Mouse (Mus musculus) retina, embryonic 14.5 days (tissue): Measurements from ENCODE around the gene Amtn.
"Not testable (repeated sequence)": the region's sequence is repeated elsewhere in the genome, so short reads cannot be mapped to it uniquely, and the experiment has no call there.

Source experiments
- DNase-seq: peaks from one replicate; pipeline ENCODE4 v3.0.0-alpha.2; 2015; ENCODE audit warnings: low spot score

Amtn gene

GRCm38 (mm10) chr5:88375808-88376207 lies at the start of gene Amtn:
Gene Amtn, plus strand, starts transcription at chr5:88376108.
- DNase-seq, result no peak

GRCm38 (mm10) chr5:88348533-88348932 lies 27.4 kb upstream of the Amtn start:
- not testable (repeated sequence) for DNase-seq

DNA sequence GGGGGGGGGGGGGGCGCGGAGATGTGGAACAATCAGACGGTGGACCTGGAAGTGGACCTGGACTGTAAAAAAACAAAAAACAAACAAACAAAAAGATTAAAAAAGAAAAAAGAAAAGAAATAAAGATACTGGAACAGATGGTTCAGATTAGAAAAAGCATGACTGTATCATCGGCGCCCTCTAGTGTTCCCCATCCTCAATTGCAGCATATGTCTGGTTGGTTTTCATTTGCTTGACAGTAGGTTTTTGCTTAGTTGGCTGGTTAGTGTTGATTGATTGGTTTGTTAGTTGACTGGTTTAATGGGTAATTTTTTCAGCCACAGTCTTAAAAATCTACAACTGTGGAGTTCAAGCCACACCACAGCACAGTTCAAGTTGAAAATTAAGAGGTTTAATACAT lies 11.1 kb upstream of the Amtn start:
- peak; percentile 81 for DNase-seq

- no peak for DNase-seq
These were observed 9.0 kb upstream of the Amtn start for GRCm38 (mm10) chr5:88366886-88367285.

- DNase-seq, result no peak
These were observed 5.2 kb upstream of the Amtn start for GRCm38 (mm10) chr5:88370578-88371232.

GRCm38 (mm10) chr5:88372563-88372962 lies 3.3 kb upstream of the Amtn start:
- DNase-seq, result no peak

DNA sequence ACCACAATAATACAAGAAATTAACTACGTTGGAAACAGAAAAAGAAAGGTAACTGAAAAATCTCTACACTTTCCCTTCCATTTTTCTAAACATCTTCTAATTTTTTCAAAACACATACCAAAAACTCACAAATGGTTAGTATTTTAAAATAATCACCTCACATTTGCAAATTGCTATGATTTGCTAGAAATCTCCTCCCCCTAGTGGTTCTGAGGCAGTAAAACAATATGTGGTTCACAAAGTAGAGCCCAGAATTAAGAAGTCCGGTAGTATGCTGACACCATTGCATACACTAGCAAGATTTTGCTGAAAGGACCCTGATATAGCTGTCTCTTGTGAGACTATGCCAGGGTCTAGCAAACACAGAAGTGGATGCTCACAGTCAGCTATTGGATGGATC lies 16.1 kb downstream of the Amtn start:
- DNase-seq, result not testable (repeated sequence)

GRCm38 (mm10) chr5:88398581-88398980 lies 22.7 kb downstream of the Amtn start:
- no peak for DNase-seq

DNA sequence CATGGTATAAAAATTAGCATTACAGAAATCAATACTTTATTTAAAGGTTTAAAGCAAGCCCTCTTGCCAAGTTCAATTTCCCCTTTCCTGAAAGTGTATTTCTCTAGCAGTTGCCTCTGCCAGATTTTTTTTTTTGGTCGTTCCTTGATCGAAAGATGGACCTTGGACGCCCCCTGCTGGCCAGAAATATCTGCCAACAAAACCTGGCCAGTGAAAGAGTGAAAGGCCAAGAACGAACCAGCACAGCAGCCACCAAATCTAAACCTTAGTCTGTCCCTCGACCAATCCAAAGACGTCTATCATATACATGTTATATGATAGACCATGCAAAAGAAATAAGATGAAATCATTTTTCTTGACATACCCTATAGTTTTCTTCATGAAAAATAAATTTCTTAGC lies 23.9 kb downstream of the Amtn start:
- DNase-seq, result peak; percentile 89

DNA sequence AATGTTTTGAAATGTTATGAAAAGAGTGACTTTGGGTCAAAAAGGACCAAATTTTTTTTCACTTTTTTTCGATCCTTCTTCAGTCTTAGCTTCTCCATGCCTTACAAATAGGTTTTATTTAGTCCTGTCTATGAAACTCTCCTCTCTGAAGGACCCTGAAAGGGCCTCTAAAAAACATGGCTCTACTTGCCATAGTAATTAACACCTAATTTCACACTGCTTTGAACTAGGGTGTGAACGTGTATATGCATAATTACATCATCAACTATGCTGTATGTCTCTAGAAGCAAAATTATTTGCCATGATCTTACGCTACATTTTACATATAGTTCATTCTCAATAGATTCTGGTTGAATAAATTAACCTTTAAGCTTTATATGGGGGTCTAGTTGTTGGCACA lies 25.6 kb downstream of the Amtn start:
- DNase-seq, result no peak

GRCm38 (mm10) chr5:88420319-88421065 lies 44.6 kb downstream of the Amtn start:
- no peak for DNase-seq

GRCm38 (mm10) chr5:88424892-88425291 lies 49.0 kb downstream of the Amtn start:
- not testable (repeated sequence) for DNase-seq

- DNase-seq, result peak; percentile 10
These were observed 50.8 kb downstream of the Amtn start for GRCm38 (mm10) chr5:88426753-88427152.
